Mouse (Mus musculus) liver, embryonic 14.5 days (tissue): ENCODE data around the gene Ptprn2. TPM values are rescaled to one million over a fixed set of nuclear protein-coding genes. Genes with fewer than 3 reads are reported as not detected.

ENCODE experiments used
- ATAC-seq: fragments of 200-750 bp; cut with Nextera tagmentation; 2 replicates; pipeline ENCODE4 v1.8.0; 2017; ENCODE audit warnings: moderate number of reproducible peaks, mild to moderate bottlenecking, moderate library complexity; ENCODE audit not compliant: insufficient read depth
- DNase-seq, 3 experiments: peaks; one replicate each; pipeline ENCODE4 v3.0.0-alpha.2; 2012 to 2013; ENCODE audit warnings: low read depth in 3 of 3, low spot score in 3 of 3
- H3K27ac ChIP-seq: fragments of 300-500 bp; sonication (generic); 2 replicates; pipeline ENCODE4 v1.5.1; 2014; ENCODE audit warnings: moderate library complexity, mild to moderate bottlenecking, control low read depth, inconsistent platforms
- H3K27me3 ChIP-seq: fragments of 300-500 bp; sonication (generic); 2 replicates; pipeline ENCODE4 v1.6.1; 2014; ENCODE audit warnings: mild to moderate bottlenecking, low read length, moderate library complexity; ENCODE audit not compliant: control insufficient read depth, insufficient read depth
- H3K36me3 ChIP-seq: fragments of 300-500 bp; sonication (generic); replicated peaks from 2 replicates; pipeline ENCODE4 v1.6.1; 2014; ENCODE audit warnings: low read depth; ENCODE audit not compliant: control insufficient read depth, insufficient read depth
- H3K4me1 ChIP-seq, 2 experiments: fragments of 200-500 bp in 1 of 2; fragments of 300-500 bp in 1 of 2; sonication (generic) in 1 of 2; replicated peaks; 2 replicates each; pipeline ENCODE4 v1.6.1; 2012 to 2014; ENCODE audit warnings: antibody characterized with exemption in 1 of 2, inconsistent platforms in 1 of 2, low read length in 1 of 2; ENCODE audit not compliant: control insufficient read depth in 2 of 2, insufficient read depth in 2 of 2
- H3K4me2 ChIP-seq: fragments of 300-500 bp; sonication (generic); 2 replicates; pipeline ENCODE4 v1.6.1; 2014; ENCODE audit warnings: low read depth, mild to moderate bottlenecking, control low read depth, moderate library complexity
- H3K4me3 ChIP-seq, 2 experiments: fragments of 200-500 bp in 1 of 2; fragments of 300-500 bp in 1 of 2; sonication (generic) in 1 of 2; 2 replicates each; pipeline ENCODE4 v1.5.1; 2012 to 2014; ENCODE audit warnings: low read depth in 2 of 2, low read length in 2 of 2, mild to moderate bottlenecking in 2 of 2, control low read depth in 1 of 2, inconsistent platforms in 1 of 2, moderate library complexity in 1 of 2; ENCODE audit not compliant: insufficient read depth in 1 of 2
- H3K9ac ChIP-seq: fragments of 300-500 bp; sonication (generic); replicated peaks from 2 replicates; pipeline ENCODE4 v1.6.1; 2014; ENCODE audit warnings: mild to moderate bottlenecking, control low read depth, moderate library complexity
- H3K9me3 ChIP-seq: fragments of 300-500 bp; sonication (generic); 2 replicates; pipeline ENCODE4 v1.6.1; 2016; ENCODE audit warnings: low read length, mixed read lengths; ENCODE audit not compliant: control insufficient read depth
- CTCF ChIP-seq: IDR thresholded peaks from 2 replicates; pipeline ENCODE4 v1.5.1; 2016; ENCODE audit warnings: antibody characterized with exemption, low read depth, control low read depth
- EP300 ChIP-seq: IDR thresholded peaks from 2 replicates; pipeline ENCODE4 v1.6.1; 2016; ENCODE audit warnings: antibody characterized with exemption, low read depth
- WGBS: fragments of 180-500 bp; shearing (Covaris S2); extraction: QIAGEN DNeasy Blood & Tissue Kit; methylation state at CpG from one replicate; pipeline ENCODE4 v1.1.7; 2014; ENCODE audit not compliant: insufficient replicate concordance; 5-methylcytosine and 5-hydroxymethylcytosine counted together
- polyA plus RNA-seq, 2 experiments: library from polyadenylated mRNA; depleted of rRNA in 1 of 2; stranded (reverse) in 1 of 2; unstranded in 1 of 2; fragments of >200 nt; fragmentation: Nextera tagmentation in 1 of 2; extraction: Ambion mirVana in 1 of 2; gene quantifications; 2 replicates each; pipeline versions ENCODE4 v1.2.1 to v1.2.3; 2012 to 2014

The Ptprn2 gene
- polyA plus RNA-seq, 2 experiments: 0.04 TPM; not detected in 1

DNA sequence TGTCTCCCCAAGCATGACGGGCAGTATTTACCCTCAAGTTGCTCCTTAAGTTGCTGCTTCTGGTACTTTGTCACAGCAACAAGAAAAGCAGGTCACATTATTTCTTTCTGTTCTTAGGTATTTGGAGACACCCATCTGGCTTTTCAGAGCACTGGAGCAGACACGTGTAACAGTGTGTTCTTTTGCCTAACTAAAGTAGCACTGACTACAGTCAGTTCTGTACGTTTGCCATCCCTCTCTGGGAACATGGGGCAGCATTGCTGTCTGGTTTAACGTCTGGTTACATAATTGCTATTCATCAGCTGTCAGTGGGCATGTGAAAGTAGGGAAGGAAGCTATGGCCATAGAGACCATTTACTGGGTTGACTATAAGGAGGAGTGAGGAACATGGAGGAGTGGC is 736.4 kb downstream of the Ptprn2 start:
- Histone ChIP-seq H3K4me1 (0 out of 4 replicates have a peak, but pooled peaks cover 0 to 2% of the 10 kb centered on the region in 2 experiments), H3K9me3 (no peaks in the 10 kb centered on the region), H3K27me3 (no peaks in the 10 kb centered on the region), H3K4me3 (no peak overlapping the region), H3K9ac (no peak overlapping the region), H3K4me2 (no peak overlapping the region), H3K36me3 (no peaks in the 10 kb centered on the region), H3K27ac (no peak overlapping the region)
- 57% methylated on average over 4 of the region's 4 CpGs for WGBS
- no peak for ATAC-seq
- TF ChIP-seq CTCF (no peak), EP300 (no peak)
- no peak for DNase-seq

DNA sequence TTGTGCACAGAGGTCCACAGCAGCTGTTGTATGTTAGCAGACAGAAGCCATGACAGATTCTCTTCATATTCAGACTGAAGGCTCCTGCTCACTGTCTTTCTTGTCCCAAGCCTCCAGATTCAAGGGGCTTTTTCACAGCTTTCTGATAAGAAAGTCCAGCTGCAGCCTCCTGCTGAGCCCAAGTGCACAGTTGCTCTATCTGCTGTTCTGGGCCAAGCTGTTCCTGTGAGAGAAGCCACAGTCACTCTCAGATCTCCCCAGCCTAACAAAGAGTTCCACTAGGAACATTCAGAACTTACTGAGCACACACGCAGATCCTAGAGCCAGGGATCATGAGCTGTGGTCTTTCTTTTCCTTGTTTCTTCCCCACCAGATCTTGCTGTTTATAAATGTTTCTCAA is 738.5 kb downstream of the Ptprn2 start:
- no peak for TF ChIP-seq CTCF
- Histone ChIP-seq H3K9me3 (no peaks in the 10 kb centered on the region), H3K4me2 (no peak overlapping the region), H3K27me3 (no peaks in the 10 kb centered on the region), H3K27ac (no peak overlapping the region), H3K4me1 (peaks cover 0 to 2% of the 10 kb centered on the region in 2 experiments; a peak in 1 of 4 replicates), H3K9ac (no peak overlapping the region), H3K36me3 (no peaks in the 10 kb centered on the region), H3K4me3 (no peak overlapping the region)
- ATAC-seq (no peak), DNase-seq (no peak)
- WGBS: 55% methylated on average over 1 of the region's 1 CpGs

DNA sequence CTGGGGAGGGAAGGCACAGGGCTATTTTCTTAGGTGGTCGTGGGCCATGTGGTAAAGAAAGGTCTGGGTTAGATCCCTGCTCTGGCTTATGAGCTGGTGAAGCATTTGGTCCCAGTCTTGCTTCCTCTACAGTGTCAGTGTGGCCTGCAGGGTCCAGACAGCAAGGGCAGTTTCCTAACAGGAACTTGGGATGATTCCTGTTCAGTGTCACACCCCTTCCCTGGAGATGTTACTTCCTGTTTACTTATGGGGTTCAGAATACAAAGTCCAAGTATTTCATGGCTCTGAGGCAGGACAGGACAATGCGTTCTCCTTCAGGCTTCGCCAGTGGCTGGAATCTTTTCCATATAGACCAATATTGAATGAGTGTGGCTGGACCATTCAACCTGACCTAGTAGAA is 741.7 kb downstream of the Ptprn2 start:
- no peak for ATAC-seq
- H3K9me3 ChIP-seq: no peaks in the 10 kb centered on the region
- 40% methylated on average over 3 of the region's 3 CpGs for WGBS

DNA sequence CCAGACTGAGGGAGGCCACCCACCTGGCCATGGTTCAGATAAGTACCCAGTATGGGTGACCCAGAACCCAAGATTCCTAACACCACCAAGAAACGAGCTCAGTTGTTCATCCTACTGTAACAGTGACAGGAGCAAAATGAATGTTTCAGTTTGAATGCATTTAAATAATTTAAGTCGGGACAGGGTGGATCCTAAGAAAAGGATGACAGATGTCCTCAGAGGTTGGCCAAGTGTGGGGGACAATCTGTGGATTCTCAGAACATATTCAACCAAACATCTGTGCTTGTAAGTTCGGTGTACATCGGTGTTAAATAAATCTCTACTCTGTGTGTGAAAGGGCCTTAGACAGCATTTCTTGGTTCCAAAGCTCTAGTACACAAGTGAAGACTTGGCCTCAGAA is 743.9 kb downstream of the Ptprn2 start:
- WGBS: 62% methylated on average over 4 of the region's 4 CpGs
- Histone ChIP-seq H3K27me3 (no peaks in the 10 kb centered on the region), H3K4me3 (no peak overlapping the region), H3K9ac (no peak overlapping the region), H3K27ac (no peak overlapping the region), H3K4me2 (no peak overlapping the region), H3K36me3 (no peaks in the 10 kb centered on the region), H3K4me1 (peaks cover 0 to 2% of the 10 kb centered on the region in 2 experiments; a peak in 1 of 4 replicates), H3K9me3 (no peaks in the 10 kb centered on the region)
- TF ChIP-seq CTCF (no peak), EP300 (no peak)
- no peak for DNase-seq
- no peak for ATAC-seq

More for the DNA sequence above, 741.7 kb downstream of the Ptprn2 start:
- H3K36me3 ChIP-seq: no peaks in the 10 kb centered on the region
- peaks cover 0 to 2% of the 10 kb centered on the region in 2 experiments; a peak in 1 of 4 replicates for H3K4me1 ChIP-seq
- no peaks in the 10 kb centered on the region for H3K27me3 ChIP-seq
- H3K9ac ChIP-seq: no peak overlapping the region
- H3K27ac ChIP-seq: no peak overlapping the region
- H3K4me2 ChIP-seq: no peak overlapping the region
- DNase-seq: no peak
- H3K4me3 ChIP-seq: no peak overlapping the region
- no peak for TF ChIP-seq CTCF
- TF ChIP-seq EP300: no peak

DNA sequence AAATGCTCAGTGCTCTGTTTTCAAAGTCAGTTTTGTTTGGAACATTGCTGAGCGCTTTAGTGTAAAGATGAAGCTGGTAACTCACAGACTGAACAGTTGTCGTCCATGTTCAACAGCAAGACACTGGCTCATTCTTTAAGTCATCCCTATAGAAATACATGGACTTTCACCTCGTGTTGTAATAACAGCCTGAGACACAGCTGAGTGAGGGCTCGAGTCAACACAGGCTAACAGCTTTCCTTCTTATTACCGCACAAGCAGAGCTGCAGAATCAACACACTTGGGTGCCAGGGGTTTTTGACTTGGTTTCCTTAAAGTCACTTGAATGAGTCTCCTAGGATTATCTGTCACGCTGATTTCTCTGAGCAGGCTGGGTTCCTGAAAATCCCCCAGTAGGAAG is 744.8 kb downstream of the Ptprn2 start:
- Histone ChIP-seq H3K36me3 (no peaks in the 10 kb centered on the region), H3K4me1 (peaks cover 0 to 2% of the 10 kb centered on the region in 2 experiments; a peak in 1 of 4 replicates), H3K27ac (no peak overlapping the region), H3K9me3 (no peaks in the 10 kb centered on the region), H3K4me2 (no peak overlapping the region), H3K4me3 (no peak overlapping the region), H3K27me3 (no peaks in the 10 kb centered on the region), H3K9ac (no peak overlapping the region)
- ATAC-seq (no peak), DNase-seq (no peak)
- TF ChIP-seq CTCF (no peak), EP300 (no peak)
- 65% methylated on average over 6 of the region's 6 CpGs for WGBS
